Mouse (Mus musculus) adrenal gland, postnatal 25 days (tissue): ENCODE results near the gene Olfr1271. TPM values are rescaled to one million over a fixed set of nuclear protein-coding genes. Genes with fewer than 3 reads are reported as not detected.
"Not testable (repeated sequence)": the region's sequence is repeated elsewhere in the genome, so short reads cannot be mapped to it uniquely, and the experiment has no call there.

ENCODE experiments used
- DNase-seq: peaks from one replicate; pipeline ENCODE4 v3.0.0; 2021; ENCODE audit warnings: mixed read lengths
- long read RNA-seq: library from polyadenylated mRNA; stranded (forward); transcript quantifications from one replicate; pipeline ENCODE4 v2.0.0, GENCODE M21; 2021
- total RNA-seq: library from RNA; stranded (reverse); gene quantifications from 2 replicates; pipeline ENCODE4 v1.2.3, GENCODE M21; 2021

Gene Olfr1271
- not detected in 2 replicates for total RNA-seq
- long read RNA-seq: 0 reads

GRCm38 (mm10) chr2:90270932-90271331, at the start of gene Olfr1271:
Gene Olfr1271 (minus strand): TSS chr2:90271032.
- no peak for DNase-seq

- no peak for DNase-seq
These were observed 21.9 kb upstream of the Olfr1271 start, which contains the start of gene Olfr1272 for GRCm38 (mm10) chr2:90292741-90293140. Gene Olfr1272 (minus strand): TSS chr2:90292841.

- DNase-seq: no peak
These were observed 13.3 kb downstream of the Olfr1271 start, which contains the start of gene Olfr142 for GRCm38 (mm10) chr2:90257492-90257891. Gene Olfr142 (minus strand): TSS chr2:90257592.

GRCm38 (mm10) chr2:90224393-90224792, 46.4 kb downstream of the Olfr1271 start, which contains the start of gene Olfr1506:
Gene Olfr1506 (minus strand): TSS chr2:90224493.
- DNase-seq: not testable (repeated sequence)

Other genes with a start within 250 kb of the Olfr1271 start
- gene Olfr1264, start 245.5 kb downstream of the Olfr1271 start, total RNA-seq: not detected in 2 replicates
- gene Olfr1265, start 235.7 kb downstream of the Olfr1271 start, total RNA-seq: not detected in 2 replicates
- gene Olfr140, start 207.4 kb downstream of the Olfr1271 start, total RNA-seq: not detected in 2 replicates
- gene Olfr1269, start 149.6 kb downstream of the Olfr1271 start, total RNA-seq: not detected in 2 replicates
- gene Olfr32, start 128.7 kb downstream of the Olfr1271 start, total RNA-seq: not detected in 2 replicates
- not detected in 2 replicates for gene Olfr1270, start 117.9 kb downstream of the Olfr1271 start, total RNA-seq
- gene Olfr1506, start 46.5 kb downstream of the Olfr1271 start, total RNA-seq: 0.38 TPM in 1 of 2 replicates, not detected in the other
- gene Olfr142, start 13.4 kb downstream of the Olfr1271 start, total RNA-seq: not detected in 2 replicates
- not detected in 2 replicates for gene Olfr1272, start 21.8 kb upstream of the Olfr1271 start, total RNA-seq
- gene Gm13769, start 51.2 kb upstream of the Olfr1271 start, total RNA-seq: not detected in 2 replicates
- gene Olfr1274-ps, start 127.7 kb upstream of the Olfr1271 start, total RNA-seq: not detected in 2 replicates